In genomic region chr9:93981136-93981535, GRCm38 (mm10) we compare ENCODE assay signal across 28 mouse cellular contexts.
DNase-seq lines count a peak whose midpoint lies in the region; ATAC-seq lines count a peak whose summit lies in the region.
"Had no signal": no experiment of that assay in that cellular context is flagged by ENCODE, and none has a peak within 500 bp of the region (broad histone marks: within the 10 kb centered on the region; RNA-seq: fewer than 3 reads in every experiment).

No protein-coding gene starts in this region.

- peak; percentile 13; the same call in 1 of the 2 replicates for ATAC-seq in forebrain, embryonic 13.5 days
- ATAC-seq in forebrain, embryonic 15.5 days (replicated peaks): no peak
- ATAC-seq in midbrain, embryonic 11.5 days (ENCODE audit: low FRiP score): no peak
- no peak for ATAC-seq in midbrain, embryonic 13.5 days
- ATAC-seq: intestine, postnatal 0 days had no signal

- DNase-seq in cerebellum, adult 9-10 months: peak; percentile 7
- no peak for DNase-seq in cerebellum, adult 18-20 months
- DNase-seq in midbrain, embryonic 11.5 days (ENCODE audit: low spot score, missing footprints): no peak
- DNase-seq in thymus, postnatal 14 days: no peak
- DNase-seq: adrenal gland, adult 8-10 months; cerebellum, adult 11 months; gastrocnemius, adult 2 months; heart, adult 2 months; heart, postnatal 10 days; kidney, adult 9 months; kidney, postnatal 14 days; layer of hippocampus, adult 9-11 months; liver, embryonic 13.5 days; lung, adult 18-20 months; lung, postnatal 10 days; right cerebral cortex, adult 18-20 months; spleen, adult 18-20 months; thymus, postnatal 25 days had no signal

- H3K27me3 ChIP-seq in forebrain, embryonic 13.5 days: no peaks in the 10 kb centered on the region
- H3K27me3 ChIP-seq in forebrain, embryonic 15.5 days: no peaks in the 10 kb centered on the region
- H3K27me3 ChIP-seq in midbrain, embryonic 11.5 days (ENCODE audit: control insufficient read depth, insufficient read depth, low read length): no peaks in the 10 kb centered on the region
- H3K27me3 ChIP-seq in midbrain, embryonic 13.5 days: no peaks in the 10 kb centered on the region
- H3K27me3 ChIP-seq: heart, embryonic 13.5 days; limb, embryonic 15.5 days; liver, embryonic 13.5 days; neural tube, embryonic 15.5 days had no signal

- peaks cover 6% of the 10 kb centered on the region; the same call in 1 of the 2 replicates for H3K4me1 ChIP-seq in forebrain, embryonic 13.5 days
- H3K4me1 ChIP-seq in forebrain, embryonic 15.5 days: no peaks in the 10 kb centered on the region
- H3K4me1 ChIP-seq in midbrain, embryonic 11.5 days (ENCODE audit: control insufficient read depth, insufficient read depth, low read length): no peaks in the 10 kb centered on the region
- H3K4me1 ChIP-seq in midbrain, embryonic 13.5 days (replicated peaks): peaks cover 5% of the 10 kb centered on the region; the same call in 1 of the 2 replicates
- H3K4me1 ChIP-seq: limb, embryonic 10.5 days; limb, embryonic 15.5 days; liver, embryonic 13.5 days; neural tube, embryonic 15.5 days had no signal

- H3K4me2 ChIP-seq in forebrain, embryonic 13.5 days: no peak overlapping the region
- H3K4me2 ChIP-seq in forebrain, embryonic 15.5 days (replicated peaks): no peak overlapping the region
- H3K4me2 ChIP-seq in midbrain, embryonic 11.5 days: no peak overlapping the region
- H3K4me2 ChIP-seq in midbrain, embryonic 13.5 days (replicated peaks): no peak overlapping the region
- H3K4me2 ChIP-seq: heart, embryonic 13.5 days; hindbrain, embryonic 14.5 days; limb, embryonic 15.5 days; liver, embryonic 13.5 days; neural tube, embryonic 15.5 days had no signal

- no peak overlapping the region for H3K4me3 ChIP-seq in forebrain, embryonic 13.5 days
- H3K4me3 ChIP-seq in forebrain, embryonic 15.5 days: no peak overlapping the region
- no peak overlapping the region for H3K4me3 ChIP-seq in midbrain, embryonic 11.5 days (ENCODE audit: low read depth, low read length)
- H3K4me3 ChIP-seq in midbrain, embryonic 13.5 days (replicated peaks): no peak overlapping the region
- H3K4me3 ChIP-seq: gastrocnemius, adult 2 months; heart, adult 2 months; heart, embryonic 13.5 days; limb, embryonic 10.5 days; limb, embryonic 15.5 days; liver, embryonic 13.5 days; neural tube, embryonic 15.5 days had no signal

- no peak overlapping the region for H3K27ac ChIP-seq in forebrain, embryonic 13.5 days
- H3K27ac ChIP-seq in forebrain, embryonic 15.5 days (replicated peaks): no peak overlapping the region
- peak overlapping the region; percentile 12; the same call in 1 of the 2 replicates for H3K27ac ChIP-seq in midbrain, embryonic 11.5 days (ENCODE audit: low read depth, low read length)
- no peak overlapping the region for H3K27ac ChIP-seq in midbrain, embryonic 13.5 days
- H3K27ac ChIP-seq: gastrocnemius, adult 2 months; heart, adult 2 months; hindbrain, embryonic 14.5 days; limb, embryonic 10.5 days; limb, embryonic 15.5 days; liver, embryonic 13.5 days; neural tube, embryonic 15.5 days had no signal

- H3K9me3 ChIP-seq in forebrain, embryonic 13.5 days (replicated peaks): no peaks in the 10 kb centered on the region
- H3K9me3 ChIP-seq in forebrain, embryonic 15.5 days: no peaks in the 10 kb centered on the region
- H3K9me3 ChIP-seq in midbrain, embryonic 11.5 days (ENCODE audit: control insufficient read depth, low read length): no peaks in the 10 kb centered on the region
- no peaks in the 10 kb centered on the region for H3K9me3 ChIP-seq in midbrain, embryonic 13.5 days
- H3K9me3 ChIP-seq: G1E; heart, embryonic 13.5 days; limb, embryonic 10.5 days; limb, embryonic 15.5 days; liver, embryonic 13.5 days; neural tube, embryonic 15.5 days had no signal

- 64% methylated on average over 2 of the region's 2 CpGs for WGBS in forebrain, embryonic 13.5 days
- WGBS in forebrain, embryonic 15.5 days: 62% methylated on average over 2 of the region's 2 CpGs
- WGBS in midbrain, embryonic 11.5 days: 77% methylated on average over 2 of the region's 2 CpGs
- WGBS in midbrain, embryonic 13.5 days: 66% methylated on average over 2 of the region's 2 CpGs

- no peaks in the 10 kb centered on the region for H3K36me3 ChIP-seq in forebrain, embryonic 13.5 days (ENCODE audit: poor library complexity, severe bottlenecking)
- no peaks in the 10 kb centered on the region for H3K36me3 ChIP-seq in forebrain, embryonic 15.5 days
- no peaks in the 10 kb centered on the region for H3K36me3 ChIP-seq in midbrain, embryonic 11.5 days (ENCODE audit: control insufficient read depth, insufficient read depth, low read length)
- no peaks in the 10 kb centered on the region for H3K36me3 ChIP-seq in midbrain, embryonic 13.5 days
- H3K36me3 ChIP-seq: G1E; heart, embryonic 13.5 days; limb, embryonic 10.5 days; limb, embryonic 15.5 days; liver, embryonic 13.5 days; neural tube, embryonic 15.5 days had no signal

- no peak overlapping the region for H3K9ac ChIP-seq in forebrain, embryonic 13.5 days
- H3K9ac ChIP-seq in forebrain, embryonic 15.5 days (replicated peaks): no peak overlapping the region
- no peak overlapping the region for H3K9ac ChIP-seq in midbrain, embryonic 11.5 days (ENCODE audit: low read length)
- no peak overlapping the region for H3K9ac ChIP-seq in midbrain, embryonic 13.5 days (replicated peaks)
- H3K9ac ChIP-seq: heart, embryonic 13.5 days; hindbrain, embryonic 14.5 days; limb, embryonic 15.5 days; liver, embryonic 13.5 days; neural tube, embryonic 15.5 days had no signal
